7 mouse cellular contexts compared by ENCODE assay signal in the genomic region with DNA sequence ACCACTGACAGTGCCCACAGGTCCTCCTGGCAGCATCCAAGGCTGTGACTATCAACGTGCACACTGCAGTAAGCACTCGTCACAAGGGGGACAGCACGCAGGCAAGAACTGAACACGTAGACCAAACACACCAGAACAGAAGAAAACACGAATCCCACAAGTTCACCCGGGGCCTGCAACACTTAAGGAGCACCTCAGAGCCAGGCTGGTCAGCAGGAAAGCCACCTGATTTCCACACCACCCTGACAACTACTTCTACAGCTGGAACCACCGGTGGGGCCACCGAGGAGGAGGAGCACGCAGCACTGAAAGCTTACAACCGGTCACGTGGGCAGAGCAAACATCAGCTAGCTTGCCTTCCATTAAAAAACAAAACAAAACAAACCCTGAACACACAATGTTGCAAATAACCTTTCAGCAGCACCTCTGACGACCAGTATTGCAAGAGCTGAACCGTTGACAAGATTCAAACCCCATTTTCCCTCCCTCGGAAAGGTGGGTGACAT. TPM values are rescaled to one million over a fixed set of nuclear protein-coding genes. Genes with fewer than 3 reads are reported as not detected.
DNase-seq lines count a peak whose midpoint lies in the region; ATAC-seq and TF ChIP-seq lines count a peak whose summit lies in the region.

No protein-coding gene starts in this region.

- H3K4me3 ChIP-seq in CH12.LX (replicated peaks in 1 of 3; ENCODE audit: low read depth in 2 of 3, low read length in 2 of 3, poor library complexity in 1 of 3) = peak overlapping the region; percentile 89 to 96 (median 90)
- peak overlapping the region; percentile 99 for H3K4me3 ChIP-seq in forebrain, embryonic 10.5 days
- peak overlapping the region; percentile 40 for H3K4me3 ChIP-seq in hindbrain, embryonic 11.5 days (ENCODE audit: low read depth, low read length)
- peak overlapping the region; percentile 99 for H3K4me3 ChIP-seq in limb, embryonic 14.5 days (replicated peaks; ENCODE audit: low read length)
- peak overlapping the region; percentile 60 for H3K4me3 ChIP-seq in midbrain, embryonic 15.5 days

- no peaks in the 10 kb centered on the region for H3K9me3 ChIP-seq in CH12.LX (replicated peaks; ENCODE audit: low read length)
- no peaks in the 10 kb centered on the region for H3K9me3 ChIP-seq in forebrain, embryonic 10.5 days
- H3K9me3 ChIP-seq in hindbrain, embryonic 11.5 days (ENCODE audit: control insufficient read depth, low read length) = no peaks in the 10 kb centered on the region
- H3K9me3 ChIP-seq in limb, embryonic 14.5 days (ENCODE audit: control insufficient read depth, low read length) = no peaks in the 10 kb centered on the region
- H3K9me3 ChIP-seq in midbrain, embryonic 15.5 days = no peaks in the 10 kb centered on the region

- TF ChIP-seq EP300 in CH12.LX (IDR thresholded peaks at IDR 0.05; ENCODE audit: low read length) = 0 out of 2 replicates have a peak, but pooled peaks have one; percentile 23

- no peak for TF ChIP-seq CTCF in CH12.LX (conservative IDR thresholded peaks at IDR 0.05 in 1 of 2, IDR thresholded peaks at IDR 0.05 in 1 of 2; ENCODE audit: low read depth in 2 of 2, low read length in 2 of 2)

- TF ChIP-seq POLR2A in CH12.LX (IDR thresholded peaks at IDR 0.05; ENCODE audit: low read depth, low read length) = peak; percentile 25; the same call in 1 of the 2 replicates
- TF ChIP-seq POLR2A in limb, embryonic 14.5 days (IDR thresholded peaks at IDR 0.05; ENCODE audit: borderline replicate concordance, extremely low read depth, insufficient read depth, insufficient read length) = no peak

- peaks cover 74% of the 10 kb centered on the region for H3K79me2 ChIP-seq in CH12.LX (replicated peaks; ENCODE audit: control insufficient read depth, extremely low read depth, insufficient read depth, poor library complexity, severe bottlenecking)

- H3K4me1 ChIP-seq in CH12.LX (ENCODE audit: control insufficient read depth in 1 of 2, insufficient read depth in 2 of 2) = peaks cover 7 to 29% of the 10 kb centered on the region in 2 experiments
- H3K4me1 ChIP-seq in forebrain, embryonic 10.5 days = peaks cover 89% of the 10 kb centered on the region
- peaks cover 9% of the 10 kb centered on the region; the same call in 1 of the 2 replicates for H3K4me1 ChIP-seq in hindbrain, embryonic 11.5 days (replicated peaks; ENCODE audit: control insufficient read depth, insufficient read depth, low read length)
- H3K4me1 ChIP-seq in limb, embryonic 14.5 days (ENCODE audit: control insufficient read depth, insufficient read depth, low read length) = peaks cover 38% of the 10 kb centered on the region
- H3K4me1 ChIP-seq in midbrain, embryonic 15.5 days = peaks cover 67% of the 10 kb centered on the region

- H3K36me3 ChIP-seq in CH12.LX (replicated peaks in 1 of 2; ENCODE audit: control insufficient read depth in 1 of 2, insufficient read depth in 1 of 2, low read length in 1 of 2) = peaks cover 24 to 52% of the 10 kb centered on the region in 2 experiments
- peaks cover 41% of the 10 kb centered on the region for H3K36me3 ChIP-seq in forebrain, embryonic 10.5 days (replicated peaks)
- no peaks in the 10 kb centered on the region for H3K36me3 ChIP-seq in hindbrain, embryonic 11.5 days (ENCODE audit: control insufficient read depth, insufficient read depth, low read length)
- peaks cover 43% of the 10 kb centered on the region for H3K36me3 ChIP-seq in limb, embryonic 14.5 days (ENCODE audit: control insufficient read depth, insufficient read depth, low read length)
- H3K36me3 ChIP-seq in midbrain, embryonic 15.5 days (replicated peaks) = no peaks in the 10 kb centered on the region

- peak overlapping the region; percentile 93 for H3K4me2 ChIP-seq in CH12.LX (ENCODE audit: insufficient read depth, low read depth, poor library complexity, severe bottlenecking)
- H3K4me2 ChIP-seq in hindbrain, embryonic 11.5 days (replicated peaks; ENCODE audit: low read depth, low read length) = peak overlapping the region; percentile 91
- H3K4me2 ChIP-seq in limb, embryonic 14.5 days (replicated peaks; ENCODE audit: low read depth, low read length, severe bottlenecking) = peak overlapping the region; percentile 96
- H3K4me2 ChIP-seq in midbrain, embryonic 15.5 days = peak overlapping the region; percentile 99

- peak; percentile 6 for ATAC-seq in activated CD4-positive, CD25-positive, alpha-beta regulatory T cell, adult 4 months
- ATAC-seq in hindbrain, embryonic 11.5 days (ENCODE audit: low FRiP score) = no peak
- no peak for ATAC-seq in limb, embryonic 14.5 days (ENCODE audit: low FRiP score, low read depth)
- no peak for ATAC-seq in midbrain, embryonic 15.5 days (replicated peaks)

- peak overlapping the region; percentile 28 for H3K9ac ChIP-seq in CH12.LX (ENCODE audit: insufficient read depth, low read depth)
- peak overlapping the region; percentile 52 for H3K9ac ChIP-seq in hindbrain, embryonic 11.5 days (ENCODE audit: low read depth, low read length)
- H3K9ac ChIP-seq in limb, embryonic 14.5 days (ENCODE audit: low read depth, low read length, severe bottlenecking) = peak overlapping the region; percentile 100
- H3K9ac ChIP-seq in midbrain, embryonic 15.5 days = peak overlapping the region; percentile 51

- no peak for DNase-seq in CH12.LX (ENCODE audit: extremely low read depth)
- no peak for DNase-seq in forebrain, embryonic 10.5 days (ENCODE audit: extremely low spot score, low spot score)
- peak; percentile 35 for DNase-seq in hindbrain, embryonic 11.5 days (ENCODE audit: low spot score)
- no peak for DNase-seq in limb, embryonic 14.5 days (ENCODE audit: low spot score)
- peak; percentile 60 for DNase-seq in thymus, postnatal 10 days (ENCODE audit: low spot score in 2 of 2)

- in situ Hi-C loops in CH12.LX (cut with MboI; ENCODE audit: low pct_ligation_motif_present, low pct_unique_long_range_greater_than_20kb, low sequenced_read_pairs) = loop anchor here (10.0 kb wide), 1 partner anchor 335 kb away; no protein-coding TSS in a partner anchor

- no peak for TF ChIP-seq RAD21 in CH12.LX (IDR thresholded peaks at IDR 0.05; ENCODE audit: low read depth, low read length)

- no peaks in the 10 kb centered on the region for H3K27me3 ChIP-seq in CH12.LX (replicated peaks)
- no peaks in the 10 kb centered on the region for H3K27me3 ChIP-seq in forebrain, embryonic 10.5 days (ENCODE audit: poor library complexity, severe bottlenecking)
- H3K27me3 ChIP-seq in hindbrain, embryonic 11.5 days (ENCODE audit: control insufficient read depth, insufficient read depth, low read length) = no peaks in the 10 kb centered on the region
- no peaks in the 10 kb centered on the region for H3K27me3 ChIP-seq in limb, embryonic 14.5 days (ENCODE audit: control insufficient read depth, insufficient read depth, low read length)
- no peaks in the 10 kb centered on the region for H3K27me3 ChIP-seq in midbrain, embryonic 15.5 days (replicated peaks)

- peak overlapping the region; percentile 66 for H3K27ac ChIP-seq in CH12.LX (ENCODE audit: insufficient read depth, low read depth)
- H3K27ac ChIP-seq in forebrain, embryonic 10.5 days = peak overlapping the region; percentile 54; the same call in 1 of the 2 replicates
- no peak overlapping the region; the same call in 1 of the 2 replicates for H3K27ac ChIP-seq in hindbrain, embryonic 11.5 days (ENCODE audit: low read depth, low read length)
- no peak overlapping the region; the same call in 1 of the 2 replicates for H3K27ac ChIP-seq in limb, embryonic 14.5 days (replicated peaks; ENCODE audit: low read depth, low read length)
- H3K27ac ChIP-seq in midbrain, embryonic 15.5 days = peak overlapping the region; percentile 59

- WGBS in forebrain, embryonic 10.5 days = 53% methylated on average over 14 of the region's 14 CpGs
- WGBS in hindbrain, embryonic 11.5 days = 28% methylated on average over 14 of the region's 14 CpGs
- 5% methylated on average over 14 of the region's 14 CpGs for WGBS in limb, embryonic 14.5 days
- 8% methylated on average over 14 of the region's 14 CpGs for WGBS in midbrain, embryonic 15.5 days

- dilution Hi-C loops in CH12.LX (cut with MboI; ENCODE audit: extremely low pct_ligation_motif_present, extremely low pct_unique_long_range_greater_than_20kb, low sequenced_read_pairs) = no loop called here

TF ChIP-seq in CH12.LX, 34 proteins besides CTCF, POLR2A, EP300 and RAD21 (continues in another document):
- TF ChIP-seq MAZ (IDR thresholded peaks at IDR 0.05; ENCODE audit: low read depth, low read length) (0 out of 2 replicates have a peak, but pooled peaks have one; percentile 40), ZNF384 (IDR thresholded peaks at IDR 0.05; ENCODE audit: low read depth, low read length) (no peak; the same call in 1 of the 2 replicates), MXI1 (IDR thresholded peaks at IDR 0.05; ENCODE audit: low read depth, low read length) (peak; percentile 94), TBP (conservative IDR thresholded peaks at IDR 0.05; ENCODE audit: low read depth, low read length) (no peak), ELF1 (IDR thresholded peaks at IDR 0.05; ENCODE audit: low read depth, low read length) (no peak), NELFE (IDR thresholded peaks at IDR 0.05; ENCODE audit: low read depth, low read length) (no peak), CHD1 (IDR thresholded peaks at IDR 0.05; ENCODE audit: low read depth, low read length) (0 out of 2 replicates have a peak, but pooled peaks have one; percentile 78), ETS1 (conservative IDR thresholded peaks at IDR 0.05; ENCODE audit: low read depth, low read length) (no peak), MEF2A (IDR thresholded peaks at IDR 0.05; ENCODE audit: borderline replicate concordance, low read depth, low read length) (peak; percentile 52; the same call in 1 of the 2 replicates), UBTF (IDR thresholded peaks at IDR 0.05; ENCODE audit: low read depth, low read length) (0 out of 2 replicates have a peak, but pooled peaks have one; percentile 48), JUND (conservative IDR thresholded peaks at IDR 0.05; ENCODE audit: low read depth, low read length) (no peak), JUN (IDR thresholded peaks at IDR 0.05; ENCODE audit: insufficient read depth, low read depth, low read length) (no peak), SIN3A (IDR thresholded peaks at IDR 0.05; ENCODE audit: low read length) (peak; percentile 86), MAX (IDR thresholded peaks at IDR 0.05; ENCODE audit: low read length) (peak; percentile 83)

RNA-seq across cellular contexts. Expression of a gene that starts 3.7 kb away (rescaled TPM):
- total RNA-seq in CH12.LX (2012; rRNA removed) (20.2 and 28.6 TPM in 2 replicates), CH12.LX (2014; rRNA removed) (30.3 and 31.2 TPM in 2 replicates)
- 17.8 and 19.9 TPM in 2 replicates for polyA plus RNA-seq in CH12.LX (2012; ENCODE audit: insufficient read length, low read depth)
- 10 to 100 TPM; 17.8 to 22.2 TPM for polyA plus RNA-seq in activated CD4-positive, CD25-positive, alpha-beta regulatory T cell, adult 4 months (2017; shearing (Covaris generic))
- polyA plus RNA-seq in forebrain, embryonic 10.5 days (2016; fragmentation: Nextera tagmentation; extraction: Ambion mirVana) = 3.0 and 3.4 TPM in 2 replicates
- 4.8 and 5.5 TPM in 2 replicates for polyA plus RNA-seq in hindbrain, embryonic 11.5 days (2014; fragmentation: Nextera tagmentation; extraction: Ambion mirVana)
- polyA plus RNA-seq in limb, embryonic 14.5 days (2012; rRNA removed) = 44.5 and 58.6 TPM in 2 replicates
- 10.0 and 10.1 TPM in 2 replicates for polyA plus RNA-seq in limb, embryonic 14.5 days (2014; fragmentation: Nextera tagmentation; extraction: Ambion mirVana)
- polyA plus RNA-seq in midbrain, embryonic 15.5 days (2015; fragmentation: Nextera tagmentation; extraction: Ambion mirVana) = 9.7 and 10.0 TPM in 2 replicates

Comparison
In these comparisons a context has a peak if more than half of its experiments do, and no peak if none do; other contexts are left out.
1. DNase-seq: peak in hindbrain, embryonic 11.5 days (single experiment) and thymus, postnatal 10 days (2 of 2); none in CH12.LX (single experiment), forebrain, embryonic 10.5 days (single experiment) and limb, embryonic 14.5 days (single experiment).
2. H3K27ac ChIP-seq: peak in CH12.LX (single experiment), forebrain, embryonic 10.5 days (single experiment) and midbrain, embryonic 15.5 days (single experiment); none in hindbrain, embryonic 11.5 days (single experiment) and limb, embryonic 14.5 days (single experiment).
3. H3K4me3 ChIP-seq: peak in every context shown above with its lines; median percentile 99 in forebrain, embryonic 10.5 days; 99 in limb, embryonic 14.5 days; 90 in CH12.LX; 60 in midbrain, embryonic 15.5 days; 40 in hindbrain, embryonic 11.5 days.
4. H3K9ac ChIP-seq: peak in every context shown above with its lines; median percentile 100 in limb, embryonic 14.5 days; 52 in hindbrain, embryonic 11.5 days; 51 in midbrain, embryonic 15.5 days; 28 in CH12.LX.
5. Peak in every context shown above with its lines, with median percentiles within 50 percentile points of each other: H3K4me2 ChIP-seq.